Mouse (Mus musculus): ENCODE data around the gene Itgb7.
"Not testable (repeated sequence)": the region's sequence is repeated elsewhere in the genome, so short reads cannot be mapped to it uniquely, and the experiment has no call there.

Gene Itgb7

GRCm38 (mm10) chr15:102225619-102226018 is 6.1 kb downstream of the Itgb7 start:
- DNase-seq (ENCODE audit: low spot score): not testable (repeated sequence)

GRCm38 (mm10) chr15:102224992-102225617 is 6.6 kb downstream of the Itgb7 start:
- peak; percentile 57 for DNase-seq (ENCODE audit: low spot score)

GRCm38 (mm10) chr15:102224186-102224991 is 7.4 kb downstream of the Itgb7 start:
- DNase-seq (ENCODE audit: low spot score): peak; percentile 89

GRCm38 (mm10) chr15:102222386-102222785 is 9.4 kb downstream of the Itgb7 start:
- no peak for DNase-seq (ENCODE audit: low spot score)

GRCm38 (mm10) chr15:102217325-102217724 is 14.4 kb downstream of the Itgb7 start:
- no peak for DNase-seq (ENCODE audit: low spot score)

GRCm38 (mm10) chr15:102216459-102217228 is 15.1 kb downstream of the Itgb7 start:
- no peak for DNase-seq (ENCODE audit: low spot score)

GRCm38 (mm10) chr15:102215624-102216023 is 16.1 kb downstream of the Itgb7 start:
- no peak for DNase-seq (ENCODE audit: low spot score)

GRCm38 (mm10) chr15:102214132-102214531 is 17.6 kb downstream of the Itgb7 start:
- DNase-seq (ENCODE audit: low spot score): no peak

GRCm38 (mm10) chr15:102211895-102212294 is 19.8 kb downstream of the Itgb7 start:
- no peak for DNase-seq (ENCODE audit: low spot score)

- DNase-seq (ENCODE audit: low spot score): no peak
These were observed 20.9 kb downstream of the Itgb7 start for GRCm38 (mm10) chr15:102210816-102211215.

- DNase-seq (ENCODE audit: low spot score): no peak
These were observed 22.6 kb downstream of the Itgb7 start for GRCm38 (mm10) chr15:102209114-102209513.

- DNase-seq (ENCODE audit: low spot score): no peak
These were observed 23.6 kb downstream of the Itgb7 start for GRCm38 (mm10) chr15:102208092-102208561.

GRCm38 (mm10) chr15:102207351-102207750 is 24.4 kb downstream of the Itgb7 start:
- DNase-seq (ENCODE audit: low spot score): no peak

- DNase-seq (ENCODE audit: low spot score): peak; percentile 81
These were observed 26.0 kb downstream of the Itgb7 start for GRCm38 (mm10) chr15:102205779-102206178.

- DNase-seq (ENCODE audit: low spot score): peak; percentile 43
These were observed 26.9 kb downstream of the Itgb7 start, which contains the start of gene Csad for GRCm38 (mm10) chr15:102204674-102205505. Gene Csad (minus strand): TSS chr15:102204724.

GRCm38 (mm10) chr15:102203835-102204381 is 27.8 kb downstream of the Itgb7 start:
- peak; percentile 93 for DNase-seq (ENCODE audit: low spot score)

GRCm38 (mm10) chr15:102202971-102203834 is 28.5 kb downstream of the Itgb7 start, which contains the start of gene Zfp740:
Gene Zfp740 (plus strand): TSS chr15:102203249.
- DNase-seq (ENCODE audit: low spot score): peak; percentile 99

- no peak for DNase-seq (ENCODE audit: low spot score)
These were observed 32.9 kb downstream of the Itgb7 start for GRCm38 (mm10) chr15:102198841-102199240.

- no peak for DNase-seq (ENCODE audit: low spot score)
These were observed 36.4 kb downstream of the Itgb7 start for GRCm38 (mm10) chr15:102195373-102195772.

GRCm38 (mm10) chr15:102194439-102194838 is 37.3 kb downstream of the Itgb7 start:
- no peak for DNase-seq (ENCODE audit: low spot score)

Data from MN1 (cell line).